Mouse (Mus musculus) C2C12 (cell line): Measurements from ENCODE around the gene Cacna2d1.

Experiments used
- CEBPB ChIP-seq: IDR thresholded peaks from one replicate; pipeline ENCODE4 v1.6.1; 2011; ENCODE audit warnings: low read depth, mild to moderate bottlenecking, control low read depth, moderate library complexity
- CTCF ChIP-seq: IDR thresholded peaks from one replicate; pipeline ENCODE4 v1.5.1; 2011; ENCODE audit not compliant: control insufficient read depth, insufficient read depth, insufficient read length

DNA sequence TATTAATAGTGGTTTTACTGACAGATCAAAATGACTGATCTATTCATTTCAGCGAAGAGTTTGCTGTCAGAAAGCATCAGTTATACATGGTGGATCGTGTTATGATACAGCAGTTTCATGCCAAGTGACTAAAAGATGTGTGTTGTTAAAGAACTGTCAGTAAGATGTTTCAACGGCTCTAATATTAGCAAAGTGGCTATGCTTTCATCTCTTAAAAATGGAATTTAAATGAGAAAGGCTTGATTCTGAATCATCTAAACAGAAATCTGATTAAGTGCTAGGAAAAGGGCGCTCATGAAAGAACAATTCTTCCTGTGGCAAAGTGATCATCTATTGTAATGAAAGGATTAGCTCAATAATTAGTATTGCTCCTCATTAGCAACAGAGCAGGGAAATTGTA, 287.5 kb downstream of the Cacna2d1 start:
- TF ChIP-seq CTCF (no peak), CEBPB (no peak)
